Mouse (Mus musculus): ENCODE data around the gene Myh3. TPM values are rescaled to one million over a fixed set of nuclear protein-coding genes. Genes with fewer than 3 reads are reported as not detected.

The Myh3 gene
- polyA plus RNA-seq, 1 experiment from 2014 or later, result 0.07 TPM

DNA sequence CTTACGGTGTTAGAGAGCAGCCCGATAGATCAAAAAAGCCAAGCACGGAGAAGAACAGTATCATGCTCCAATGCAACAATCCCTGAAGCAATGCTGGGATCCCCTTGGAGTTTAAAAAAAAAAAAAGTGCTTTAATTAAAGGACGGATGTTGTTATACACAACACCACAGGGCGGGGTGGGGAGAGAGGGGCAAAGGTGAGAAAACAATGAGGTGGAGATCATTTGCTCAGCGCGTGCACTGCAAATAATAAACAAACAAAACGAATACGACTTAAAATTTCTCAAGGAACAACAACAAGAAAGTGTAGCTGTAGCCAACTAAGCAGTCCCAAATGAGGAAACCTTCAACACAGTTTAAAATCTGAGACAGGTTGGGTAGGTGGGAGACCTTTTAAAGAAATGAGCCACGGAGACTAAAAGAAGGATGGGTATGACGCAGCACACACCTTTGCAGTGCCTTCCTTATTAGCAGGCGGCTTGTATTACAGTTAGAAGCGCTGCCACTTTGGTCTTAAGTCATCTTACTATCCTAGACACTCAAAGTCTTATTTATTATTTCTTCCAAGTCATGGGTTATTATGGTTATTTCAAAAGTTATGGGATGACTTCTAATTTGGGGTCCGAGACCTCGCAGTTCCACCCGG lies 26.3 kb upstream of the Myh3 start:
- peaks cover 4% of the 10 kb centered on the region; the same call in 1 of the 2 replicates for H3K4me1 ChIP-seq (ENCODE audit: insufficient read depth, low read depth, low read length)
- TF ChIP-seq CTCF (IDR thresholded peaks at IDR 0.05), result no peak
- no peak for TF ChIP-seq EP300 (IDR thresholded peaks at IDR 0.05)
- WGBS, result 5% methylated on average over 16 of the region's 16 CpGs
- no peaks in the 10 kb centered on the region for H3K27me3 ChIP-seq (replicated peaks; ENCODE audit: insufficient read depth, low read length)
- peak overlapping the region; percentile 64 for H3K9ac ChIP-seq (replicated peaks; ENCODE audit: low read depth)
- H3K9me3 ChIP-seq (ENCODE audit: low read length), result no peaks in the 10 kb centered on the region
- H3K4me2 ChIP-seq (replicated peaks; ENCODE audit: low read depth, low read length), result peak overlapping the region; percentile 74
- H3K36me3 ChIP-seq (ENCODE audit: insufficient read depth, low read length), result peaks cover 12% of the 10 kb centered on the region; the same call in 1 of the 2 replicates
- H3K27ac ChIP-seq (ENCODE audit: low read length), result peak overlapping the region; percentile 85
- ATAC-seq, result no peak
- peak overlapping the region; percentile 85 for H3K4me3 ChIP-seq (ENCODE audit: low read depth, low read length)
- no peak for DNase-seq (ENCODE audit: low spot score)

DNA sequence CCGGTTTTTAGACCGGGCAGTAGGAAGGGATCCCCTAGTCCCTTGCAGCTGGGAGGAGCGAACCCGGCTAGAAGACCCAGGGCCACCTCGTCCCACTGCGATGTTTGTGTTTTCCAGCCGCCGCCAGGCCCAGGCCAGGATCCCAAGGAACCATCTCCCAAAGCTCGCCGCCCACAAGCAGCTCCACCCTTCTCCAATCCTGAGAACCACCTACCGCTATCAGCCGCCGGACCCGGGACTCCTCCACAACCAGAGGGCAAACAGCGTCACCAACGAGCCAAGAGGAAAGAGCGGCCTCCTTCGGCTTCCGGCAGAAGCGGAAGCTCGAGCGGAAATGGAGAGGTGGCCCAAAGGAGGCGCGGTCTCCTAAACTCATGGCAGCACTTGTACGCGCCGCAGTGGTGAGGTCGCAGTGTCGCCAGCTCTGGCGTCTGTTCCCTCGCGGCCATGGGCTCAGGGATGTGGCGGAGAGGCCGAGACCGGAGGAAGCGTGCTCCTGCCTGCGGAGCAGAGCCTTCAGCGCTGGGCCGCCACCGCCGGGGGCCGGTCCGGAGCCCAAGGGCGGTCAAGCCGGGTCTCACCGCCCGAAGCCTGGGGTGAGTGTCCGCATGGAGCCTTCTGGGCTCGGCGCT lies 25.7 kb upstream of the Myh3 start, which contains the start of the genes Adprm and Sco1:
TSS of gene Adprm (minus strand) at position 274 of the 632 bp plus-strand sequence.
TSS of gene Sco1 (plus strand) at position 350 of the 632 bp plus-strand sequence.
- peaks cover 4% of the 10 kb centered on the region; the same call in 1 of the 2 replicates for H3K4me1 ChIP-seq (ENCODE audit: insufficient read depth, low read depth, low read length)
- DNase-seq (ENCODE audit: low spot score) (peak; percentile 97), ATAC-seq (peak; percentile 97)
- peak within 1 kb of the TSS; percentile 74 for H3K4me2 ChIP-seq (replicated peaks; ENCODE audit: low read depth, low read length)
- H3K9ac ChIP-seq (replicated peaks; ENCODE audit: low read depth), result peak within 1 kb of the TSS; percentile 64
- peak within 1 kb of the TSS; percentile 85 for H3K27ac ChIP-seq (ENCODE audit: low read length)
- under 1% methylated on average over 49 of the region's 50 CpGs for WGBS
- peaks cover 19% of the 10 kb centered on the region; the same call in 1 of the 2 replicates for H3K36me3 ChIP-seq (ENCODE audit: insufficient read depth, low read length)
- H3K4me3 ChIP-seq (ENCODE audit: low read depth, low read length), result peak within 1 kb of the TSS; percentile 85
- H3K27me3 ChIP-seq (replicated peaks; ENCODE audit: insufficient read depth, low read length), result no peaks in the 10 kb centered on the region
- TF ChIP-seq EP300 (IDR thresholded peaks at IDR 0.05) (no peak), CTCF (IDR thresholded peaks at IDR 0.05) (peak; percentile 63)
- no peaks in the 10 kb centered on the region for H3K9me3 ChIP-seq (ENCODE audit: low read length)

DNA sequence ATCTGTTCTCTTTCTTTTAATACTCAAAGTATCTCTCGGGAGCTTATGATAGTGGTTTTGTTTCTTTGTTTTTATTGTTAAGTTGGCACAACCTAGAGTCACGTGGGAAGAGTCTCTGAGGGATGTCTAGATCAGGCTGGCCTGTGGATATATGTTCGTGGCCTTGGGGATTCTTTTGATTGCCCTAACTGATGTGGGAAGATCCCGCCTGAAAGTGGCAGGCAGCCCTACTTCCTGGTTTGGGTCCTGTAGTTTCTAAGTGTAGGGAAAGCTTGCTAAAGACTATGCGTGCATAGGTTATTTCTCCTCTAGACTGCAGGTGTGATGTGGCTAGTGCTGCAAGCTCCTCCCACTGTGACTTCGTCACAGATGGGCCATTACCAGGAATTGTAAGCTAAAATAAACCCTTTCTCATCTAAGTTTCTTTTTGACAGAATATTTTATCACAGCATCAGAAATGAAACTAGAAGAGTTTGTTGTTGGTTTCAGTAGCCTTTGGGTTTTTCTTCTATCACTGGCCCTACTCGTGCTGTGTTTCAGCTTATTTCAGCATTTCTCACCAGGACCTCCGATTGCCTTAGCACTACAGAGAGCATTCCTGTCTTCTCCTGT lies 23.2 kb upstream of the Myh3 start:
- Histone ChIP-seq H3K4me1 (ENCODE audit: insufficient read depth, low read depth, low read length) (peaks cover 4% of the 10 kb centered on the region; the same call in 1 of the 2 replicates), H3K4me2 (replicated peaks; ENCODE audit: low read depth, low read length) (no peak overlapping the region), H3K9ac (replicated peaks; ENCODE audit: low read depth) (no peak overlapping the region), H3K27ac (ENCODE audit: low read length) (no peak overlapping the region), H3K9me3 (ENCODE audit: low read length) (no peaks in the 10 kb centered on the region), H3K36me3 (ENCODE audit: insufficient read depth, low read length) (peaks cover 30% of the 10 kb centered on the region), H3K4me3 (ENCODE audit: low read depth, low read length) (no peak overlapping the region), H3K27me3 (replicated peaks; ENCODE audit: insufficient read depth, low read length) (no peaks in the 10 kb centered on the region)
- TF ChIP-seq EP300 (IDR thresholded peaks at IDR 0.05), result no peak
- TF ChIP-seq CTCF (IDR thresholded peaks at IDR 0.05), result no peak
- DNase-seq (ENCODE audit: low spot score) (no peak), ATAC-seq (no peak)
- WGBS, result 87% methylated on average over 8 of the region's 8 CpGs

DNA sequence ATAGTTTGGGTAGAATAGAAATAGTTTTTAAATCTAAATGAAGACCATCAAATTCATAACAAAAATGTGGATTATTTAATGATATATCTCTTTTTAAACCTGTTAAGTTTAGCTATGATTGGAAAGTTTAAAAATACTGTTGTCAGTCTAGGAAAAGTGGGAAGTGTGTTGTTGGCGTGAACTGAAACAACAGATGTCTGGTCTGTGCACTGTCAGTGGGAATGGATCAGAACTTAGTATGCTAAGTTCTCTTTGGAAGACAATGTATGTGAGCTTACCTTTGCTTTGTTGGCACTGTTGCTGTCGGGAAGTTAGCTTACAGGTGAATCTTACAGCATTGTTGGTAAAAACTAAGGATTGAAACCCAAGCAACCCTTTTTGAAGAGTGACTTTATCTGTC lies 16.8 kb upstream of the Myh3 start:
- H3K4me3 ChIP-seq (ENCODE audit: low read depth, low read length), result no peak overlapping the region
- H3K27ac ChIP-seq (ENCODE audit: low read length), result no peak overlapping the region
- peaks cover 42% of the 10 kb centered on the region for H3K36me3 ChIP-seq (ENCODE audit: insufficient read depth, low read length)
- H3K4me1 ChIP-seq (ENCODE audit: insufficient read depth, low read depth, low read length), result no peaks in the 10 kb centered on the region
- H3K9ac ChIP-seq (replicated peaks; ENCODE audit: low read depth), result no peak overlapping the region
- no peak for TF ChIP-seq CTCF (IDR thresholded peaks at IDR 0.05)
- TF ChIP-seq EP300 (IDR thresholded peaks at IDR 0.05), result no peak
- ATAC-seq (no peak), DNase-seq (ENCODE audit: low spot score) (no peak)
- WGBS, result 94% methylated on average over 2 of the region's 2 CpGs
- no peaks in the 10 kb centered on the region for H3K27me3 ChIP-seq (replicated peaks; ENCODE audit: insufficient read depth, low read length)
- no peaks in the 10 kb centered on the region for H3K9me3 ChIP-seq (ENCODE audit: low read length)
- H3K4me2 ChIP-seq (replicated peaks; ENCODE audit: low read depth, low read length), result no peak overlapping the region

DNA sequence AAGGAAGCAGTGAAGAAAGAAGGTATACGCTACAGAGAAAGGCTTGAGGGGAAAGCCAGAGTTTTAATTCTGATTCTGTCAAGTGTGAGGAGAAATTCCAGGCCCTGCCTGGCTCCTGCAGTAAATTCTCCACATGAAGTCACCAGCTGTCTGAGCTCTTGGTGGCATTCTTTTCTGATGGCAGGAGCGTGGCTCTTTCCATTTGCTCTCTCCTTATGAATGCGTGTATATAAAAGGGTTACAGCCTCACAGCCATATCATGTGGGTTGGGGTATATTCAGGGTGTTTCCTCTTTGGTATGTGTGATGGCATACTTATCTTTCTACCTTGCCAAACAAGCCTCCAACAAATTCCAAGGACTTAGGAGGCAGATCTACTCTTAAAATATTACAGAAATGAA lies 15.4 kb upstream of the Myh3 start:
- no peak overlapping the region for H3K27ac ChIP-seq (ENCODE audit: low read length)
- no peak overlapping the region for H3K4me2 ChIP-seq (replicated peaks; ENCODE audit: low read depth, low read length)
- TF ChIP-seq EP300 (IDR thresholded peaks at IDR 0.05) (no peak), CTCF (IDR thresholded peaks at IDR 0.05) (no peak)
- H3K9me3 ChIP-seq (ENCODE audit: low read length), result no peaks in the 10 kb centered on the region
- no peaks in the 10 kb centered on the region for H3K27me3 ChIP-seq (replicated peaks; ENCODE audit: insufficient read depth, low read length)
- H3K4me1 ChIP-seq (ENCODE audit: insufficient read depth, low read depth, low read length), result no peaks in the 10 kb centered on the region
- H3K4me3 ChIP-seq (ENCODE audit: low read depth, low read length), result no peak overlapping the region
- 92% methylated on average over 3 of the region's 3 CpGs for WGBS
- H3K9ac ChIP-seq (replicated peaks; ENCODE audit: low read depth), result no peak overlapping the region
- H3K36me3 ChIP-seq (ENCODE audit: insufficient read depth, low read length), result peaks cover 28% of the 10 kb centered on the region
- DNase-seq (ENCODE audit: low spot score), result no peak
- no peak for ATAC-seq

DNA sequence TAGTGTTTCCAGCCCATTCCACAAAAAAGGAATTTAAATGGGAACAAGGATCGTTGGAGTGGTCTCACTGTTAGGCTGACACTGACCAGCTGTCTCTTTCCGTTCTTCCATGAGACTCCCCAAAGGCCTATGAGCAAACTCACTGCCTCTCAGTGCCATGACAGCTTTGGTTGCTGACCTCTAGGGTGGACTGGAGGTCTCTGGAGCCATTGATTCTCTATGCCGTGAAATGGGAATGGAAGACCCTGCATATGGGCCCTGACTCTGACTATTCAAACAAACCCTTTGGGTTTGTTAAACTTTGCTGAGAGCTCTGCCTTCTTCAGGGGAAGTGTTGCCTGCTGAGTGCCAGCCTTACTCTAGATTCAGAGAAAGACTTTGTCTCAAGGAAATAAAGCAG lies 10.4 kb upstream of the Myh3 start:
- no peak for DNase-seq (ENCODE audit: low spot score)
- Histone ChIP-seq H3K4me2 (replicated peaks; ENCODE audit: low read depth, low read length) (no peak overlapping the region), H3K27me3 (replicated peaks; ENCODE audit: insufficient read depth, low read length) (no peaks in the 10 kb centered on the region), H3K36me3 (ENCODE audit: insufficient read depth, low read length) (peaks cover 9% of the 10 kb centered on the region; the same call in 1 of the 2 replicates), H3K9ac (replicated peaks; ENCODE audit: low read depth) (no peak overlapping the region), H3K27ac (ENCODE audit: low read length) (no peak overlapping the region), H3K4me3 (ENCODE audit: low read depth, low read length) (no peak overlapping the region), H3K4me1 (ENCODE audit: insufficient read depth, low read depth, low read length) (no peaks in the 10 kb centered on the region), H3K9me3 (ENCODE audit: low read length) (no peaks in the 10 kb centered on the region)
- WGBS, result 60% methylated on average over 3 of the region's 3 CpGs
- no peak for ATAC-seq
- TF ChIP-seq CTCF (IDR thresholded peaks at IDR 0.05) (no peak), EP300 (IDR thresholded peaks at IDR 0.05) (no peak)
